Mouse (Mus musculus) bone marrow, adult 2 months (tissue): Measurements from ENCODE around the gene Sort1.

Experiments used
- CTCF ChIP-seq: fragments of 200-500 bp; IDR thresholded peaks from 2 replicates; pipeline ENCODE4 v1.5.1; 2011; ENCODE audit warnings: low read length, control low read depth; ENCODE audit not compliant: control insufficient read depth, insufficient read depth
- POLR2A ChIP-seq: fragments of 200-500 bp; IDR thresholded peaks from 2 replicates; pipeline ENCODE4 v1.6.1; 2011; ENCODE audit warnings: low read depth, mild to moderate bottlenecking, control low read depth, low read length, borderline replicate concordance; ENCODE audit not compliant: control insufficient read depth

DNA sequence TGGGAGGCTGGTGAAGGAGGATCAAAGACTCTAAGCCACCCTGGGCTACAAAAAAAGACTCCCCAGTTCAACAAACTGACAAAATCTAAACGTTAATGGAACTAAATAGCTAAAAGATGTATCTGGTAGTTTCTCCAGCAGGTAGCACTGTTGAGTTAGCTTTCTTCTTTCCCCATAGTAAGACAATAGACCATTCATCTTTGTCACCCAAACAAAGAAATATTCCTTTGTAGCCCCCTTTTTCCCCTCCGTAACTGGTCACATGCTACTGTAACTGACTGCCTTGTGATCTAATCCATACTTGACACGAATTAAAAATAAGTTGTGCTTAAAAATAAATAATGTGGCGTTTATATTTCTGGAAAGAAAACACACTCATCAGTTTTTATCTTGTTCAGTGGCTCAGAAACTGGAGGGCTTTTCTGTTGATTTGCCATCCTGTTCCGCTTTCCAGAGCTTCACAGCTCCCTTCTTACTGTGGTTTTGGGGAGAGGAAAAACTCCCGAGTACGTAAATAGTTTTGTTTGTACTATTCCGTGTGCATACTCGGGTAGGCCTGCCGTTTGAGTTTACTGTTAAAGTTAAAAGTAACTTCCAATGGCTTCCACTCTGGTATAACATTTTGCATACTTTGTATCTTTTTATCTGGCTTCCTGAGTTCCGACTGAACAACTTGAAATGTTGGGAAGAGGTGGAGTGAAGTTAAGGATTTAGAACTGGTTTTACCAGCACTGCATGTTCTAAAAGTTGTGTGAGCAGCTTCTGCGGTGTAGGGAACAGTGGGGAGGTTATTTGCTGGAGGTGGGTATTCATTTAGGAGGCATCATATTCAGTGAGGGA is 1.3 kb upstream of the Sort1 start:
- no peak for TF ChIP-seq CTCF
- no peak for TF ChIP-seq POLR2A
